Comparison of ENCODE assay signal across 10 mouse cellular contexts in genomic region chr9:83349905-83350304, GRCm38 (mm10).
DNase-seq lines count a peak whose midpoint lies in the region; ATAC-seq lines count a peak whose summit lies in the region.
"Had no signal": no experiment of that assay in that cellular context is flagged by ENCODE, and none has a peak within 500 bp of the region (broad histone marks: within the 10 kb centered on the region; RNA-seq: fewer than 3 reads in every experiment).

No protein-coding gene starts in this region.

- no peaks in the 10 kb centered on the region for H3K9me3 ChIP-seq in kidney, embryonic 16.5 days (ENCODE audit: low read length)
- H3K9me3 ChIP-seq in embryonic facial prominence, embryonic 10.5 days = no peaks in the 10 kb centered on the region
- H3K9me3 ChIP-seq in forebrain, embryonic 13.5 days (replicated peaks) = no peaks in the 10 kb centered on the region

- no peak overlapping the region for H3K4me3 ChIP-seq in kidney, embryonic 16.5 days (ENCODE audit: low read length)
- H3K4me3 ChIP-seq in embryonic facial prominence, embryonic 10.5 days = no peak overlapping the region
- no peak overlapping the region for H3K4me3 ChIP-seq in forebrain, embryonic 13.5 days

- H3K27me3 ChIP-seq in kidney, embryonic 16.5 days (ENCODE audit: insufficient read depth, low read length) = no peaks in the 10 kb centered on the region
- no peaks in the 10 kb centered on the region for H3K27me3 ChIP-seq in embryonic facial prominence, embryonic 10.5 days (replicated peaks; ENCODE audit: low read depth, poor library complexity, severe bottlenecking)
- no peaks in the 10 kb centered on the region for H3K27me3 ChIP-seq in forebrain, embryonic 13.5 days

- peaks cover 24% of the 10 kb centered on the region for H3K4me1 ChIP-seq in kidney, embryonic 16.5 days (ENCODE audit: insufficient read depth, low read length)
- H3K4me1 ChIP-seq in embryonic facial prominence, embryonic 10.5 days = peaks cover 44% of the 10 kb centered on the region
- H3K4me1 ChIP-seq in forebrain, embryonic 13.5 days = peaks cover 23% of the 10 kb centered on the region

- H3K9ac ChIP-seq in kidney, embryonic 16.5 days (replicated peaks; ENCODE audit: low read length) = peak overlapping the region; percentile 1; the same call in 1 of the 2 replicates
- H3K9ac ChIP-seq in forebrain, embryonic 13.5 days = no peak overlapping the region

- DNase-seq in kidney, postnatal 14 days = no peak
- peak; percentile 18 for DNase-seq in embryonic facial prominence, embryonic 10.5 days (ENCODE audit: low spot score)
- peak; percentile 31 for DNase-seq in neural tube, embryonic 10.5 days (ENCODE audit: extremely low spot score, low spot score)
- DNase-seq in cerebellum, postnatal 36 days = no peak
- DNase-seq in natural killer cell, adult 2 months (ENCODE audit: low spot score in 2 of 2) = no peak
- DNase-seq in cerebellum, adult 8-10 months = no peak
- DNase-seq: adrenal gland, adult 8-10 months; kidney, adult 18-20 months had no signal

- peak; percentile 58; the same call in 1 of the 2 replicates for ATAC-seq in kidney, embryonic 16.5 days (ENCODE audit: low FRiP score, low TSS enrichment)
- ATAC-seq in forebrain, embryonic 13.5 days = no peak

- no peaks in the 10 kb centered on the region for H3K36me3 ChIP-seq in kidney, embryonic 16.5 days (ENCODE audit: insufficient read depth, low read length)
- H3K36me3 ChIP-seq in embryonic facial prominence, embryonic 10.5 days (replicated peaks) = no peaks in the 10 kb centered on the region
- H3K36me3 ChIP-seq in forebrain, embryonic 13.5 days (ENCODE audit: poor library complexity, severe bottlenecking) = no peaks in the 10 kb centered on the region

- WGBS in kidney, embryonic 16.5 days = 4% methylated on average over 1 of the region's 1 CpGs
- WGBS in embryonic facial prominence, embryonic 10.5 days = 5% methylated on average over 1 of the region's 1 CpGs
- 3% methylated on average over 1 of the region's 1 CpGs for WGBS in forebrain, embryonic 13.5 days

- no peak overlapping the region for H3K4me2 ChIP-seq in kidney, embryonic 16.5 days (replicated peaks; ENCODE audit: low read depth, low read length)
- no peak overlapping the region for H3K4me2 ChIP-seq in forebrain, embryonic 13.5 days

- peak overlapping the region; percentile 86 for H3K27ac ChIP-seq in kidney, embryonic 16.5 days (ENCODE audit: low read length)
- H3K27ac ChIP-seq in embryonic facial prominence, embryonic 10.5 days (replicated peaks) = peak overlapping the region; percentile 73
- 0 out of 2 replicates have a peak overlapping the region, but pooled peaks have one; percentile 51 for H3K27ac ChIP-seq in forebrain, embryonic 13.5 days

Comparison
In these comparisons a context has a peak if more than half of its experiments do, and no peak if none do; other contexts are left out.
1. DNase-seq: peak in embryonic facial prominence, embryonic 10.5 days (single experiment) and neural tube, embryonic 10.5 days (single experiment); none in kidney, postnatal 14 days (single experiment), cerebellum, postnatal 36 days (0 of 2), natural killer cell, adult 2 months (0 of 2) and cerebellum, adult 8-10 months (single experiment).
2. Peak in every context shown above with its lines, with median percentiles within 50 percentile points of each other: H3K27ac ChIP-seq.